ENCODE assay signal across 8 mouse cellular contexts in the genomic region with DNA sequence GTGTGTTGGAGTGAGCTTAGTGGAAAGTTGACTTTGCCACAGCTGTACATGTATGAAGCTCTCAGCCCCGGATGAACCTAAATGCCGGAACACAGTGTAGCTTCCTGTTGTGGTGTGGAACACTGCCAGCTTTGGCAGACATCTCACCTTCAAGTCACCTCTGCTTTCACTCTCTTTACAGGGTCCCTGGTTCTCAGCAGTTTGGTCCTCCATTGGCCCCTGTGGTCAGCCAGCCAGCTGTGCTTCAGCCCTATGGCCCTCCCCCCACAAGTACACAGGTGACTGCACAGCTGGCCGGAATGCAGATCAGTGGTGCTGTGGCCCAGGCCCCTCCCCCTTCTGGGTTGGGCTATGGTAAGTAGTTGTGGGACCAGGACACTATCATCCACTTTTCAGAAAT. TPM values are rescaled to one million over a fixed set of nuclear protein-coding genes. Genes with fewer than 3 reads are reported as not detected.
DNase-seq lines count a peak whose midpoint lies in the region; ATAC-seq lines count a peak whose summit lies in the region.

No protein-coding gene starts in this region.

- peak; percentile 66; the same call in 1 of the 2 replicates for ATAC-seq in neutrophil, adult 5-6 weeks (ENCODE audit: extremely low read depth, insufficient number of reproducible peaks, low FRiP score, poor library complexity, severe bottlenecking)

- DNase-seq in CD4-positive helper T cell, adult 2 months (ENCODE audit: low read depth, low spot score), result peak; percentile 90
- peak; percentile 87 for DNase-seq in T-cell, adult 2 months (ENCODE audit: low spot score)
- peak; percentile 63 to 82 for DNase-seq in kidney, postnatal 25 days
- no peak for DNase-seq in left cerebral cortex, adult 18-20 months (ENCODE audit: low spot score in 2 of 2)
- no peak for DNase-seq in right cerebral cortex, postnatal 36 days (ENCODE audit: low spot score in 2 of 2)
- DNase-seq in left cerebral cortex, postnatal 10 days (ENCODE audit: extremely low spot score in 1 of 2, low spot score in 2 of 2), result no peak
- no peak for DNase-seq in layer of hippocampus, adult 18-20 months (ENCODE audit: low spot score in 2 of 2)

- intact Hi-C loops in left cerebral cortex, postnatal 10 days (cut with DNase I), result no loop called here

RNA-seq across cellular contexts. Expression of gene Sec24c, which starts 8.4 kb away (rescaled TPM):
- 188 and 209 TPM in 2 replicates for total RNA-seq in neutrophil, adult 5-6 weeks (2017)
- 100 to 1,000 TPM; 102 to 110 TPM for total RNA-seq in left cerebral cortex, adult 18-20 months (2021)
- 100 to 1,000 TPM; 102 to 109 TPM for total RNA-seq in left cerebral cortex, postnatal 10 days (2021)
- total RNA-seq in layer of hippocampus, adult 18-20 months (2021), result 100 to 1,000 TPM in 1 of 2 experiments, 10 to 100 TPM in 1; 97.2 to 109 TPM

RNA-seq across cellular contexts. Expression of gene Fut11, which starts 12.3 kb away (rescaled TPM):
- 5.6 and 5.7 TPM in 2 replicates for total RNA-seq in neutrophil, adult 5-6 weeks (2017)
- 10 to 100 TPM; 17.2 to 18.0 TPM for total RNA-seq in left cerebral cortex, adult 18-20 months (2021)
- total RNA-seq in left cerebral cortex, postnatal 10 days (2021), result 10 to 100 TPM; 19.6 to 20.3 TPM
- total RNA-seq in layer of hippocampus, adult 18-20 months (2021), result 10 to 100 TPM; 14.5 to 14.7 TPM

RNA-seq across cellular contexts. Expression of gene Synpo2l, which starts 14.3 kb away (rescaled TPM):
- total RNA-seq in neutrophil, adult 5-6 weeks (2017), result 0.12 TPM in 1 of 2 replicates, not detected in the other
- total RNA-seq in left cerebral cortex, adult 18-20 months (2021), result under 1 TPM; 0.21 to 0.28 TPM
- total RNA-seq in left cerebral cortex, postnatal 10 days (2021), result under 1 TPM; 0.36 to 0.73 TPM
- total RNA-seq in layer of hippocampus, adult 18-20 months (2021), result under 1 TPM; 0.12 to 0.13 TPM

RNA-seq across cellular contexts. Expression of gene Chchd1, which starts 20.3 kb away (rescaled TPM):
- total RNA-seq in neutrophil, adult 5-6 weeks (2017), result 43.1 and 47.8 TPM in 2 replicates
- total RNA-seq in left cerebral cortex, adult 18-20 months (2021), result 10 to 100 TPM; 47.0 to 55.4 TPM
- 10 to 100 TPM; 61.3 to 67.0 TPM for total RNA-seq in left cerebral cortex, postnatal 10 days (2021)
- 10 to 100 TPM; 53.1 to 53.3 TPM for total RNA-seq in layer of hippocampus, adult 18-20 months (2021)

RNA-seq across cellular contexts. Expression of gene Zswim8, which starts 24.9 kb away (rescaled TPM):
- total RNA-seq in neutrophil, adult 5-6 weeks (2017), result 97.9 and 103 TPM in 2 replicates
- total RNA-seq in left cerebral cortex, adult 18-20 months (2021), result 100 to 1,000 TPM; 151 to 155 TPM
- 100 to 1,000 TPM; 134 to 138 TPM for total RNA-seq in left cerebral cortex, postnatal 10 days (2021)
- total RNA-seq in layer of hippocampus, adult 18-20 months (2021), result 100 to 1,000 TPM; 165 to 186 TPM

Comparison
In these comparisons a context has a peak if more than half of its experiments do, and no peak if none do; other contexts are left out.
1. DNase-seq: peak in CD4-positive helper T cell, adult 2 months (single experiment), T-cell, adult 2 months (single experiment) and kidney, postnatal 25 days (2 of 2); none in left cerebral cortex, adult 18-20 months (0 of 2), right cerebral cortex, postnatal 36 days (0 of 2), left cerebral cortex, postnatal 10 days (0 of 2) and layer of hippocampus, adult 18-20 months (0 of 2).